Mouse (Mus musculus) right cerebral cortex, postnatal 4 days (tissue): ENCODE results near the gene Rmdn2.
A peak's percentile ranks its signal among the peaks of the same experiment; 100 is the strongest.

Source experiments
- DNase-seq: peaks from one replicate; pipeline ENCODE4 v3.0.0-alpha.2; 2022

Rmdn2 gene

GRCm38 (mm10) chr17:79618455-79618854 is 6.8 kb downstream of the Rmdn2 start:
- no peak for DNase-seq

DNA sequence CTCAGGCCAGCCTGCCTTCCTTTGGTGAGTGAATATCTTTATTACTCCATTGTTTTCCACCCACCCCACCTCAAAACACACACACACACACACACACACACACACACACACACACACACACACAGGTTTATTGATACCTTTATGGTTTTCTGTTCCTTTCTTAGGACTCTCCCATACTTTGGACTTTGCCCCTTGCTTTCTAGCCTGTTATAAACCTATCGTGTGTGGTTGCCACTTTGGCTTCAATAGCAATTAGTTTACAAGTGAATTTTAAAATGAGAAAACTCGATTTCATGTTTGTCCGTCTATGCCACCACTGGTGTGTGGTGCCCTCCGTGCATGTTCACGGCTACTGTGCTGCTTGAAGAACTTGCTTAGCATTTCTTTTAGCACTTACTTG is 7.3 kb downstream of the Rmdn2 start:
- DNase-seq = no peak

- no peak for DNase-seq
These were observed 10.4 kb downstream of the Rmdn2 start for GRCm38 (mm10) chr17:79622050-79622449.

DNA sequence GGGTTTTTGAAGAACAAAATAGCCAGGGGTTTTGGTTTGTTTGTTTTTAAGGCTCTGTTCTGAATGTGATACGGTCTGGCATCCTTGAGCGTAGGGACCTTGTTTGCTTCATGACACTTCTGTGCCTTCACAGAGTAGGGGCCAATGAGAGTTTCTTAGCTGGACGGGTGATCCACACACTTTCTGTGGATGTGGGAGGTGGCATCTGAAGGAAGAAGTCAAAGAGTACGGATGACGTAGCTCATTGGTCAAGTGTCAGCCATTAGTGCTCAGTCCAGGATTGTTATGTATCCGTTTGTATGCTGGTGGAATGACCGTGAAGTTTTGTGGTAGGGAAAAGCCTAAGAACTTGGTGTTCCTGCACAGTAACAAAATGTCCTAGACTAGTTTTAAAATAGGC is 10.9 kb downstream of the Rmdn2 start:
- no peak for DNase-seq

GRCm38 (mm10) chr17:79623841-79624240 is 12.2 kb downstream of the Rmdn2 start:
- DNase-seq = no peak

DNA sequence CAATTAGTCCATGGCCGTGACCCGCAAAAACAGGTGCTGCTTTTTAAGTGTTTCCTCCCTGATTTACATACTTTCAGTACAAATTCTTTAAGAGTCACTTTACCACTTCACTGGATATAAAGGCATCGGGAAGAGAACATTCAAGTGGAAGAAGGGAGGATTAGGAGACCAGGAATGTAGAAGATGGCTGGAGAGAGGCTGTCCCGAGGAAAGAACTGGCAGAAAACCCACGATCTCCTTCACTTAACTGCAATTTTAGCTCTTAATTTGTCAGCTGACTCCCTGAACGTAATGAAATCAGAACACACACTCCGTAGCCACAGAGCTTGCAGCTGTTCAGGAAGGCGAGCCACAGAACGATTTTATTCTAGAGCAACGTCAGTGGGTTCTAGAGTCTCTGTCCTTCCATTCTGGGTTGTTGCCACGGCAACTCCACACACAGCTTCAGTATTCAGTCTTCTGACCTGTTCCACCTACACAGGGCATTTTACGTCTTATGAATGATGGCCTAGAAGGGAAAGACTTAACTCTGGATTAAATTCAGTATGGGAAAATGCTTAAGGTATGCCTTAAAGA is 14.7 kb downstream of the Rmdn2 start:
- no peak for DNase-seq

DNA sequence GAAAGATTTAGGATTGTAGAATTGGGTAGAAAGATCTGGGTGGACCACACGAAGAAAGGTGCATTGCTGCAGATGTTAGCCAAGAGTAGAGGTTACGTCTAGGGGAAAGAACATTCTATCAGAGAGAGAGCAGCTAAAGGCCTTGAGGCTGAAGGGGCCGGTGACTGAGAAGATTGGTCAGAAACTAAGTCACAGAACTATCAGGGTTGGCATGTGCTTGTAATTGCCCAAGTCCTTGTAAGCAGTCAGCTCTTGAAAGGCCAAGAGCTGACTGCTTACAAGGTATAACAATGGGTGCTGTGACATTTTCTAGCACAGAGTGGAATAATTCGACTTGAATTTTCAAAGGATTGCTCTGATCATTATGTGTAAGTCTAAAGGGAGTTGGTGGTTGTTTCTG is 38.2 kb downstream of the Rmdn2 start:
- no peak for DNase-seq

GRCm38 (mm10) chr17:79650297-79650696 is 38.6 kb downstream of the Rmdn2 start:
- no peak for DNase-seq

GRCm38 (mm10) chr17:79653171-79653570 is 41.5 kb downstream of the Rmdn2 start:
- DNase-seq = no peak

GRCm38 (mm10) chr17:79654187-79654586 is 42.5 kb downstream of the Rmdn2 start:
- no peak for DNase-seq

DNA sequence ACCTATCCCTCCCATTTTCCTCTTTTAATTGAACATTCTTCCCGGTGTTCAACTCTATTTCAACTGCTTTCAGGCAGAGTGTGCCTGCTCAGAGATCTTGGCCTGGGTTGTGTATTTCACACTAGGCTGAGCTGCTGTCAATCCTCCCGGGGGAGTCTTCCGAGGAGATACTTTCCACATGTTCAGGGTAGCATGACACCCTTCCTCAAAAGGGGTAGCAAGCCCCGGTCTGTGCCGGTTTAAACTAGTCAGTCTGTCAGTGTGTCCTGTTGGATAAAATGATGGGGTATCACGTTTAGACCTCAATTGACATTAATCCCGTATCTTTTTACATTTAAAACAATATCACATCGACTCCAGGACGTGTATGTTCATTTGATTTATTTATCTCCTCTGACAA is 46.1 kb downstream of the Rmdn2 start:
- no peak for DNase-seq

DNA sequence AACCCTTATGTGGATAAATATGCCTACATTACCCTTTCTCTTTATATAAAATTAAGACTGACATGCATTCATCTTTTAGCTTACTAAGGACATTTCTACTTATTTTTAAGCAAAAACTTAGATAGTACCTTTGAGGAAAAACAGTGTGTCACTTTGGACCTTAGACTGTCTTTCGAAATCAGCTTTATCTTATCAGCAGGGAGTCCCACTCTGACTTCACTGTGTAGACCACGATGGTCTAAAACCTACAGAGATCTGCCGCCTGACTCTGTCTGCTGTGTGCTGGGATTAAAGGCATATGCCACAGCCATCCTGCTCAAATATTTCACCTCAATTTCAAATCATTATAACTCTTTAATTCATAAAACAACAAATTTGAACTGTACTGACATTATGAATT is 46.8 kb downstream of the Rmdn2 start:
- DNase-seq = no peak

- DNase-seq = no peak
These were observed 47.2 kb downstream of the Rmdn2 start for GRCm38 (mm10) chr17:79658863-79659262.

DNA sequence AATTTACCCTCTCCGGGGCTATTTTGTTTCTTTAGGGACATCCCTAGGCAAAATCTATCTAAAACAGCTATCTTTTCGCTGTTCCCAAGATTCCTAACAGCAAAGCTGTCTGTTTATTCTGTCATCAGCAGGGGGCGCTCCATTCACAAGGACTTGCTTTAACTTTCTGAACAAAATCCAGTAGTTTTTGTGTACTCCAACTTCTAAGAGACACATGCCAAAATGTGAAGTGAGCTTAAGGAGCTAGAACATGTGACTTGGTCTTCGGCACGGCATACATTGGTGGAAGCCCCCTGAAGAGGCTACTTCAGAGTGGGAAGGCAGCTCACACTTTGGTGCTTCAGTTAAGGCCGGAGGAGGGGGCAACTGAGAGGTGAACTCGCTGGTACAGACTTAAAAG is 49.7 kb downstream of the Rmdn2 start:
- peak; percentile 87 for DNase-seq

DNA sequence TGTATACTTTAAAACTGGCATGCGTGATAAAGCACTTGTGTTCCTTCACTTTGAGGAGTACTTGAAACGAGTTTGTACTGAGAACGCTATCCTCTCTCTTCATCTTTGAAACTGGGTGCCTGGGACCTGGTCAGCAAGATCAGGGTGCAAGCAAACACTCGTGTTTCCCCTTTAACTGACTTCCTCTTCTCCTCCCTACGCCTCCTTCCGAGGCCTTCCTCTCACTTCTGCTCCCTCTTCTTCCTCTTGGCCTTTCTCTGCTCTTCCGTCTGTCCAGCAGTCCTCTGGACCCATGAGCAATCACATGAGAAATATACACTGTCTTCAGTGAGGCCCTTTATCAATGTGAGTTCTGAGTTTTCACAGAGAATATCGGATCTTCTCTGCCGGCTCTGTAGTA is 50.2 kb downstream of the Rmdn2 start:
- DNase-seq = no peak

DNA sequence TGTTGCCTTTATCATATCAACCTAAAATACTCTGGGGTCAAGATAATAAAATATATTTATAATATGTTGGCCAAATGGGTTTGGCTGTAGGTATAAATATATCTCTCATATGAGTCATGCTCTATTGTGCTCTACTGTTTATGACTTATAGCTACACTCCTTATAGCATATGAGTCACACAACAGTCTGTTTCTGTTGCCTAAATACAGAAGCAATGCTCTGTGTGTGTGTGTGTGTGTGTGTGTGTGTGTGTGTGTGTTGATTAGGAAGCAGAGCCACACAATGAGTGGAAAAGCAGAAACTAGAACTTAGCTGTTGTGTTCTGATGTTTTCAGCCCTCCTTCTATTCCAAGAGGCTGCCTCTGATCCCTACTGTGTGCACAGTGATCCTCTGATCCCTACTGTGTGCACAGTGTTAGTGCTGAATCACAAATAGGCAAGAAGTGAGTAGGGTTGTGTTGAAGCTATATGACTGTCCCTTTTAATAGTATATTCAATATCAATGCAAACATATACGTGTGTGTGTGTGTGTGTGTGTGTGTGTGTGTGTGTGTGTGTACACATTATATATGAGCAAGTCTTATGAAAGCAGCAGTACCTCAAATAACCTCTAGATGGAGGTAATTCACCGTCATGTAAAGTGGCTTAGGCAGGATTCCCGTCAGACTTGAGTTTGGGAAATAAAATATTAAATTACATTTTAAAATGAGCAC is 51.9 kb downstream of the Rmdn2 start:
- no peak for DNase-seq

GRCm38 (mm10) chr17:79664106-79664417 is 52.4 kb downstream of the Rmdn2 start:
- DNase-seq = no peak

DNA sequence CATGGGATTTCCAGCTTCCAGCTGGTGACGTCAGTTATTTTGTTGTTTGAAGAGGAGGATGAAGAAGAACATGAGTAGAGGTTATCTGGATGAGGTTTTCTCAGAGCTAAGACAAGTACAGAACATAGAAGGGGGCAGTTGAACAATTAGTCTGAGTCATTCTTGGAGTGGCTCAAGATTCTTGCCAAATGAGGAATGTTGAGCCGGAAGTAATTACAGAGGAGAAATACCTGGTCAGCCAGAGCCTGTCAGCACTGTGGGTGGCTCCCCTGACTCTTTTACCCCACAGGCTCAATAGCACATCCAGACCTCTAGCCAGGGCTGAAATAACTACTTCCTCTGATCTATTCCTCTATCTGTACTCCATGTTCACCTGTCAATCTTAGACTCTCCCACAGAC is 59.2 kb downstream of the Rmdn2 start:
- no peak for DNase-seq

GRCm38 (mm10) chr17:79695106-79695505 is 83.4 kb downstream of the Rmdn2 start:
- no peak for DNase-seq

DNA sequence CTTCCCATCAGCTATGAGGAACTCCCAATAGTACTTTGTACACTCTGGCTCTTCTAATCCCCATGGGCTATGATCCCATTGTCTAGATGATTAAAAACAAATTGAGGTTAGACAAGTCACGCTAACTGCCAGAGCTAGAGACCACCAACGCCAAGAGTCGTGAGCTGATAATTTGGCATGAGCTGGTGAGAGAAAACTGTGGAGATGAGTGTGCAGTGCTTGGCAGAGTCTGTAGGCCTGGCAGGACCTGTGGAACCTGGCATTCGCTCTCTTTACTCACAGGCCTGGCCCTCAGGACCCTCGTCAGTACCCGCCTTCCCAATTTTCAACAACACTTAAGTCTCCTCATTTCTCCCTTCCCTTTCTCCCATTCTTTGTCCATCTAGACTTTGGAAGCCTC is 83.9 kb downstream of the Rmdn2 start:
- DNase-seq = no peak

DNA sequence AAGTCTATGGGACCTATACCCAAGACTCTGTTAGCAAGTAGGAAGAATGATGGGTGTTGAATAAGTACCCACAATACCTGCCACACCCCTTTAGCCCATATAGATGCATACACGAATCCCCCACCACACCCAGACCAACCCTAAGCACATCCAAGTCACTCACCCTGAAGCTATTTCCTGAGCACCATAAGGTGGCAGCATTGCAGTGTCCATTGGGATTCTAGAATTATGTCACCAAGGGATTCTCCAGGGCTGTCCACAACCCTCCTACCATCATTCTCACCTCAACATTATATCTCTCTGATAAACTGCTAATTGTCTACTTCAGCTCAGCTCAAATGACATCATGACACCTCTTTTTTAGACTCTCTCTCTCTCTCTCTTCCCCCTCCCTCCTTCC is 87.5 kb downstream of the Rmdn2 start:
- DNase-seq = no peak

DNA sequence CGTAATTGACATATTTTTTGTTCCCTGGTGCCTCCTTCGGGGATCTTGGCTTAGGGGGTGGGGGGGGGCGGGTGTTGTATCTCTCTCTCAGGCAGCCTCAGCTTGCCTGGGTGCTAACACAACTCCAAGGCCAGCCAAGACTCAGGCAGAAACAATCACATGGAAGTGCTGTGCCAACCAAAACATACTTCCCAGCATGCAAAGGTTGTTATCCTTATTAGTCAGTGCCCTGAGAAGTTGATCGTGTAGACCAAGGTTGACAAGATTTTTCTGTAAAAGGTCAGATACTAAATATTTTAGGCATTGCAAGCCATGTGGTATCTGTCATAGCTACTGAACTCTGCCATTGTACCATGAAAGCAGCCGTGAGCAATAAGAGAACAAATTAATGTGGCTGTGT is 89.2 kb downstream of the Rmdn2 start:
- no peak for DNase-seq

DNA sequence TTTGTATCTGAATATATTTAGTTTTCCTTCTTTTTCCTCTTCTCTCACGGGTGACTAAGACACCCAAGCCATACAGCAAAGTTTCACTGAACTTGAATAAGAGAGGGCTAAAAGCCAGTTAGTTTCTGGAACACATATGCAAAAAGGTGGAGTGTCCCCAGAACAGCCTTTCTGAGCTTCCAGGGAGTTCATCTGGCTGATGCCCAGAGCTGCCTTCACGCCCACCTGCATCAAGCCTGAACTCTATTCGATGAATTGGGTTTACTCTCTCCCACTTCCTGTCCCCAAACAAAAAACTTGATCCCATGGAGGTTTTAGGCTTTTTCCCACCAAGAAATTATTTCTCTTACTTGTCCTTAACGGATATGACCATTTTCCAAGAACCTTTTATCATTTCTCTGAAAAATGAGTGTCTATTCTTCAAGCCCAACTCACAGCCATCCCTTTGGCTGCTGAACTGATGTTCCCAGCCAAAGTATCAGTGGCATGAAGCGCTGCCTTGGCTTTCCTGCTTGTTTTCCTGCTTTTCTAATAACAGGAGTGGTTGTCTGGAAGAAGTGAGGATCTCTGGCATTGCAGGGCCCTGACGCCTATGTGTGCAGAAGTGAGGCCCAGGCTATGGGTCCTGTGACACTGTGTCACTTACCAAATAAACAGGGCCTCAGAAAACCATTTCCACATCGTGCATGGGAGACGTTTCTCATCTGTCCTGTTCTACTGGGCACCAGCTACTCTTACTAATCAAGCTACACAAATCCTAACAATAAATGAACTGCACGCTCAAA is 94.2 kb downstream of the Rmdn2 start:
- no peak for DNase-seq

- DNase-seq = no peak
These were observed 96.5 kb downstream of the Rmdn2 start for GRCm38 (mm10) chr17:79708168-79708567.

- no peak for DNase-seq
These were observed 98.1 kb downstream of the Rmdn2 start for GRCm38 (mm10) chr17:79709718-79710117.
